Mouse (Mus musculus): ENCODE data around the gene Asb1. TPM values are rescaled to one million over a fixed set of nuclear protein-coding genes. Genes with fewer than 3 reads are reported as not detected.
A peak's percentile ranks its signal among the peaks of the same experiment; 100 is the strongest.

Asb1 gene
- total RNA-seq, 2 experiments from 2014 or later, result 39.9 to 43.5 TPM

- DNase-seq (ENCODE audit: low spot score in 2 of 2), result no peak
Observed at GRCm38 (mm10) chr1:91543974-91544373, 3.6 kb downstream of the Asb1 start.

DNA sequence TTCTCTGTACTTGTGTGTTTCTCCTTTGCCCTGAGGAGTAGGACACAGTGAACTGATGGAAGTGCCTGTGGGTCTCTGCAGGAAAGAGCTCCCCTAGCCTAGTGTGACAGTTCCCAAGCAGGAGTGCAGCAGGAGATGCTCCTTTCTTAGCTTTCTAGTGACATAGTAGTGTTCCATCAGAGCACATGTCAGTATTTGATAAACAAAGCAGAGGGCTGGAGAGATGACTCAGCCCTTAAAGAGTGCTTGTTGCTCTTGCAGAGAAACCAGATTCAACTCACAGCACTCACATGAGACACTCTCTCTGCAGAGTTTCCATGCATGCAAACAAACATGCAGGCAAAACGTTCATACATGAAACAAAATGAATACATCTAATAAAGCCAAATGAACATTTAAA is 4.9 kb downstream of the Asb1 start:
- no peak for DNase-seq (ENCODE audit: low spot score in 2 of 2)

DNA sequence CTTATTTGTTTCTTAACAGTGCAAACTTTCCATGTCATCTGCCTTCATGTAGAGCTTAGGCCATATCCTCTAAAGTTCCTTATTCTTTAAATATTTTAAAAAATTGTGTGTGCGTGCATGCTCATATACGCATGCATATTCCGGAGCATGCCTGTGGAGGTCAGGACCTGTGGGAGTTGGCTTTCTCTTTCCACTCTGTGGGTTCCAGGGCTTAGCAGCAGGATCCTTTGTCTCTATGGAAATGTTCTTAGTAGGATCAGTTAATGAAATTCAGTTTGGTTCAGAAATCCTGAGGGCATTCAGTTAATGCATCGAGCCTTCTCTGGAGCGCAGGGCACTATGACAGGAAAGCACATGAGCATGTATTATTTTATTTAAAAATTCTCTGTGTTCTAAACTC is 7.2 kb downstream of the Asb1 start:
- no peak for DNase-seq (ENCODE audit: low spot score in 2 of 2)

DNA sequence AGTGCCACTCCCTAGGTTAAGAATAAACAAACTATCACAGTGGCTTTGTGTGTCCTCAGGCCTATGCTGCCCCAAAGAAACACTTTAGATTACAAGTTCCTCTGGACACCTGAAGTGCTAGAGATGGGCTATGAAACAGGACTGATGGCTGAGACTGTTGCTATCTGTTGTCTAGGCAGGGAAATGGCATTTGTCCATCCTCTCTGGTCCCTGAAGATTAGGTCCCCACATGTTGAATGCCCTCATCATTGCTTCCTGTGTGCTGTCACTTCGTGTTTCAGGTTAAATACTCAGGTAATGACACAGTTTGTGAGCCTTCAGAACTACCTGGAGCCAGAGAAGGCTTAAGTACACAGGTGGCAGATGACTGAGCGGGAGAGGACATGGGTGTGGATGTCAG is 8.7 kb downstream of the Asb1 start:
- no peak for DNase-seq (ENCODE audit: low spot score in 2 of 2)

DNA sequence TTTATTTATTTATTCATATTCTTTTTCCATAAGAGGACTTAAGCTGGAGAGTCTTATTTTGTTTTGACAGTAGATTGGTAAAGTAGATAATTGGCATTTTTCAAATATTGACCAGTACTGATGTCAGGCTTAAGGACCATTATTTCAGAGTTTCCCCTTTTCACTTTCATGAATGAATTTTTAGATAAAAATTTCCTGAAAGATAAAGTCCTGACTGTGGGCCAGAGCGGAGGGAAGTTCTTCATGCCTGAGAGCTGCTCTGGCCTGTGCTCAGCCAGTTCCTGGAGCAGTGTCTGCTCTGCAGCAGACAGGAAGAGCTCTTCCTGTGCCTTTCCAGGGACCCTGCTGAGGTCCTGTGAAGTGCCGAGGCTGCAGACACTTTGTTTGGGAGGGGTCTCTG is 16.8 kb downstream of the Asb1 start:
- DNase-seq (ENCODE audit: low spot score in 2 of 2), result no peak

GRCm38 (mm10) chr1:91561226-91561625 is 20.9 kb downstream of the Asb1 start:
- DNase-seq (ENCODE audit: low spot score in 2 of 2), result no peak

- peak in 1 of 2 experiments; percentile 9 for DNase-seq (ENCODE audit: low spot score in 2 of 2)
Observed at GRCm38 (mm10) chr1:91562977-91563590, 22.7 kb downstream of the Asb1 start.

GRCm38 (mm10) chr1:91564004-91564403 is 23.7 kb downstream of the Asb1 start:
- no peak for DNase-seq (ENCODE audit: low spot score in 2 of 2)

GRCm38 (mm10) chr1:91564598-91564997 is 24.3 kb downstream of the Asb1 start:
- no peak for DNase-seq (ENCODE audit: low spot score in 2 of 2)

DNA sequence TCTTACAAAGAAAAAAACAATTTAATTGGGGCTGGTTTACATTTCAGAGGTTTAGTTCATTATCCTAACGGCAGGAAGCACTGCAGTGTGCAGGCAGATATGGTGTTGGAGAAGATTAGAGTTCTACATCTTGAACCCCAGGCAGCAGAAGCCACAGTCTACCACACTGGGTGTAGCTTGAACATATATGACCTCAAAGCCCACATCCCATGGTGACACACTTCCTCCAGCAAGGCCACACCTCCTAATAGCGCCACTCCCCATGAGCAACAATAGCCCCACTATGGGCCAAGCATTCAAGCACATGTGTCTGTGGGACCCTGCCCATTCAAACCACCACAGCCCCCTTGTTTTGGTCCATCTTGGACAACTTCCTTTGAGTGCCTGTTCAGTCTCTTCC is 26.9 kb downstream of the Asb1 start:
- no peak for DNase-seq (ENCODE audit: low spot score in 2 of 2)

- no peak for DNase-seq (ENCODE audit: low spot score in 2 of 2)
Observed at GRCm38 (mm10) chr1:91572458-91572857, 32.1 kb downstream of the Asb1 start.

- peak; percentile 13 to 72 for DNase-seq (ENCODE audit: low spot score in 2 of 2)
Observed at GRCm38 (mm10) chr1:91574208-91574607, 33.9 kb downstream of the Asb1 start.

DNA sequence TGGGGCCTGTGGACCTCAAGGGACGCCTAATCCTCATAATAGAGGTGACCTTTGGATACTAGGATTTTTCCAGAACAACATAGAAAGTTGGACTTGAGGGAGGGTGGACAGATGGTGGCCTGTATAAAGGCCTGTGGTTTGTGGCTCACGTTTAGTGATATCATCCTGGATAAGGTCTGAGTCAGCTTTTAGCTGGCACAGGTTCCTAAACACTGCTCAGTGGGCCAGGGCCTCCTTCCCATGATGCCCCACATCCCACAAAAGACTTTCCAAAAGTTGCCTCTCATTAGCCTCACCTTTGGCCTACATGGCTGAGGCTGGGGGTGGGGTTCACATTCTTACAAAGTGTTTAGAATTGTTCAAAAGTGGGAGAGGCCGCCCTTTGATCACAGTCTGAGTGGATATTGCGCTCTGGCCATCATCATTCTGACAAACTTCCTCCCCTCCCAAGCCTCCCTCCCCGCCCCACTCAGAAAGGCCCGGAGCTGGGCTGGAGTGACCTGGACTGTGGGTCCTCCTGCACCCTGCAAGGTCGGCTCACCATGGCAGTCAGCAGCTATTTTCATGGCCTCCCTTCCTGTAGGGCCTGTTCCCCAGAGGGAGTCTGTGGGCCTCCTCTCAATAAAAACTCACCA is 37.7 kb downstream of the Asb1 start:
- DNase-seq (ENCODE audit: low spot score in 2 of 2), result no peak

DNA sequence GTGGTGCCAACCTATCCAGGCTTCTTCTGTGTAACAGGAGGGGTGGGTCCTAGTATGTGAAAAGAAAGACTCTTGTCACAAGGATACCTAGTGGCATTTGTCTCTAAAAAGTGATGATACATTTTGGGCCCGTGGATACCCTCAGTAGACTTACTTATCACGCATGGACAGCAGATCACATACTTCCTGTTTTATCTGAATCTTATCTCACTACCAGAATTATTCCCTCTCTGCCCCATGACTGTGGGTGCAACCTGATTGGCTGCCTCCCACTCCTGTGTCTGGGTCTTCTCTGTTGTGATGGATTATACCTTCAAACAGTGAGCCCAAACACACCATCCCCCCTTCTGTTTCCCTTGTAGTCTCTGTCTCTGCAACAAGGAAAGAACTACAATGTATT is 40.2 kb downstream of the Asb1 start:
- DNase-seq (ENCODE audit: low spot score in 2 of 2), result no peak

GRCm38 (mm10) chr1:91581206-91581605 is 40.9 kb downstream of the Asb1 start:
- no peak for DNase-seq (ENCODE audit: low spot score in 2 of 2)

DNA sequence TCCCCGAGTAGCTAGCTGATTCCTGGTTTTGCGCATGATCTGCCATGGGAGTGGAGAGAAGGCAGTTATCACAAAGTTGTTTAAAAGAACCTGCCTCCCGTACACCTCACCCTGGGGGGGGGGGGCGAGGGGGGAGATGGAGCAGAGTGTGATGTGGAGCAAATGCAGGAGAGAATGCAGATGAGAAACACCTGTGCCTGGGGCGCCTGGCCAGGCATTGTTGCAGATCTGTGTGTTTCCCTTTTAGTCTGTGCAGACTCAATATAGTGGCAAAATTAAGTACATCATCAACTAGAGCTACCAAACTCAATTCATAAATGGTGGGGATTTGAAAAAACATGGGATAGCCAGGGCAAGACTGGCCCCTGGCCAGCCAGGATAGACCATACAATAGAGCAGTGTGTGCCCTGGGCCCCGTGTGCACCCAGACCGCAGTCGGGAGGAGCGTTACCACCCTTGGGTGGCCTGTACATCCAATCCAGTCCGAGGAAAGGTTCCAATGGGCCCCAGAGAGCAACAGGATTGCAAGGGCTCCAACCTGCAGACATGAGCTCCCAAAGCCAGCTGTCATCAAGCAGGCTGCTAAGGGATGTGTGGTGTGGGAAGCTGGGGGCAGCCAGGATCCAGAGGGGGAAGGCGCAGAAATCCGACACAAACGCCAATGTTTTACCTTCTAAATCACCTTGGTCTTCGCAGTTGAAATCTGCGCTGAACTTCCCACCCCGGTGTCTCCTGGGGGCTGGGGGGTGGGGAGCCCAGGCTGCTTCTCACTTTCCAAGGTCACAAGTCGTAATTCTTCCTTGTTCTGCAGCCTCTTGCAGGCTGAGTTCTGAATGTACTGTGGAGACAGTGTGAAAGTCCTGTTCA is 44.9 kb downstream of the Asb1 start:
- DNase-seq (ENCODE audit: low spot score in 2 of 2), result no peak

DNA sequence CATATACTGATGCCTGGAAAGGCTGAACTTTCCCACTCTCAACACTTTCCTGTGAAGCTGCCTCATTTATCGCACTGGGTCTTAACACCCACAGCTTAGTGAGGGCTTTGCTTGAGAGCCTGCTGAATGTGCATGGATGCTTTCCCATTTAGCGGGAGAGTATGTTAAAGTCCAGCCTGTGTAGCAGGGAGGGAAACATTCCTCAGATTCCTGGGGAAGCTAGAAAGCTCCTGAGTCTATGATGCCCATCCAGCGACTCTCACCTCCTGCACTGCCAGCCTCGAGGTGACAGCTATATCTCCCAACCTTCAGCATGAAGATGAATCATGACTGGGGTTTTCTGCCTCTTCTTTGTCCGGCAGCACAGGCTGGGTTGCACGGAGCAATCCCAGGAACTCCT is 49.4 kb downstream of the Asb1 start:
- no peak for DNase-seq (ENCODE audit: low spot score in 2 of 2)

DNA sequence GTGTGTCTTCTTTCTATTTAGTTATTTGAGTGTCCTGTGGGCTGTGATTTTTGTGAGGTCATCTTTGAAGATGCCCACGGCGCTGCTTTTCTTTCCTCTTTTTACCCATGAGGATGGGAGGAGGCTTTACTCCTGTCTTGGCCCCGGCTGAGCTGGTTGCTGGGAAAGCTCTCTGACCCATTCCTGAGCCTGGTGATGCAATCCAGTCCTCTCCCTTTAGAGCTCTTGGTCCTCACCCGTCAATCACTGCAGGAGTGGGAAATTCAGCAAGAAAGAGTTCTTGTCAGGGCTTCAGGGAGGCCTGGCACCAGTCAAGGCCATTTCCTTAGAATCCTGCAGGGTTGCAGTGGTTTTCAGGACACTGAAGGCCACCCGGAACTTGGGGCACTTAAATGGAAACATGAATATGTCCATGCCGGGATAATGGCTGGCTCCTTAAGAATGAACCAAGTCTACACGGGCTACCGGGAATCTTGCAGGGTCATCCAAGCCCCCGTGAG is 55.2 kb downstream of the Asb1 start:
- DNase-seq (ENCODE audit: low spot score in 2 of 2), result no peak

- peak in 1 of 2 experiments; percentile 27 for DNase-seq (ENCODE audit: low spot score in 2 of 2)
Observed at GRCm38 (mm10) chr1:91597611-91598010, 57.3 kb downstream of the Asb1 start.

DNA sequence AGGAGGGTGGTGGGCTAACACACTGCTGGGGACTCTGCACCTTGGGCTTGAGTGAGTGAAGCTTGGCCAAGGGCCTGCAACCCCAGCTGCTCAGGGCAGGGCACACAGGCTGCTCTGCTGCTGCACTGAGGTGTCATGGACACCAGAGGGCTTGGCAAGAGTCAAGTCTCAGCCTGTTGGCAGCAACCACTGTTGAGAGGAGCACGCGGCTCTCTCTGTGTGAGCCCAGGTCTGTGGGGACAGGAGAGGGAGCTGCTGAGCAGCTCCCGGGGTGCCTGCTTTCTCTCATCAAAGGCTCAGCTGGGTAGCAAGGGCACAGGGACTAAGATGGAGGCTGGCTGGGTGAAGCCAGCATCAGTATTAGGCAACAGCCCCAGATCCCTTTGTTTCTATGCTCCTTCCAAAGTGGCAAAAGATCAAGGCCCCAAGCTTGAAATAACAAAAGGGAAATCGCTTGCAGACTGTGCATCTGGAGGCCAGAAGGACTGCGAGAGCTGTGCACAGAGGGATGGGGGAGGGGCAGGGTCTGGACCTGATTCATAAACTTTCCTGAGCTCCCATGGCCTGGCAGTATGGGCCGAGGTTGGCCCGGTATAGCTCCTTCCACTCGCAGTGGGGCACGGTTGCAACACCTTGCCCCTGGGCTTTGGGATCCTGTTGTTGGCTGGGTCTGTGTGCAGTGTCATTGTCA is 60.5 kb downstream of the Asb1 start:
- DNase-seq (ENCODE audit: low spot score in 2 of 2), result peak; percentile 31 to 71

DNA sequence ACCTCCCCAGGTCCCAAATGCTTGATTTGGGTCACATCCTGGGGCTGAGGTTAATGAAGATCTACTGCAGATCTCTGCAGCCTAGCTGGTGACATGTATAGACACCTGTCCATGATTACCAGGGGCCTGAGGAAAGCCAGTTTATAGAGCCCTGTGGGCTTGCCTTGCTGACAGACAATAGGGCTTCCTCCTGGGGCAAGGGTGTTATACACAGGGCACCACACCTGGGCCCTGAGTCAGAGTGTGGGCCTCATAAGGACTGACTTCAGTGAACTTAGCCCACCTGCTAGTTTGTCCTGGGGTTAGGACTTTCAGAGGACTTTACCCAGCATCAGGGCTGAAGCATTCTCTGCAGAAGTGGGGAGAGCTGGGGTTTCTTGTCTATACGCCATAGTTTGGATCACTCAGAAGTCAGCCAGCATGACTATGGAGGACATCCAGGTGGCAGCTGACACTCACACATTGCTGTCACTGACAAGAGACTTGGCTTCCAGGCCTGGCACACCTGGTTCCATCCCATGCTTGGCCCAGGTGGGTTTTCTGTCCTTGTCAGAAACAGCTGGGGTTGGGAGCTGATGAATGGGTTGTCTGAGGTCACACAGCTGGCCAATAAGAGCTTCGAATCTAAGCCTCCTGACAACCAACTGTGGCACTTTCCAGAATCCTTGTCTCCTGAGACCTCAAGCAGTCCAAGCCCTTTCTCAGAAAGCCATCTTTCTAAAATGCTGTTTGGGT is 61.2 kb downstream of the Asb1 start:
- no peak for DNase-seq (ENCODE audit: low spot score in 2 of 2)

Data from layer of hippocampus, adult 18-20 months (tissue).